In the genomic region with DNA sequence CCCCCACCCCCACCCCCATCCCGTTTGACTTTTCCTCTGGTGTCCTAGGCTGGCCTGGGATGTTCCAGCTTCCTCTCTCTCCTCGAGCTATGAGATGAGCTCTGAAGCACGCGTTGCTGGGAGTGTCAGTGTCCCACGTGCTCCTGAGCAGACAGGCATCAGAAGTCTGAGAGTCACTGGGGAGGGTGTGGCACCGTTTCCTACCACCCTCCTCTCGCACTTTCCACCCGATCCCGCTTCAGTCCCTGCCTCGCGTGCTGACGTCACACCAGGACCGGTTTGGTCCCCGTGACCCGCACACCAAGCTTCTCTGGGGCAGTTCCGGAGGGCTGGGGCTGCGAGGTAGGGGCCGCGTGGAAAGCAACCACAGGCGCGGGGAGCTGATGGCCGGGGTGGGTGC, we compare ENCODE assay signal across 8 mouse cellular contexts. TPM values are rescaled to one million over a fixed set of nuclear protein-coding genes. Genes with fewer than 3 reads are reported as not detected.
DNase-seq lines count a peak whose midpoint lies in the region; ATAC-seq lines count a peak whose summit lies in the region.

No protein-coding gene starts in this region.

- peaks cover 46% of the 10 kb centered on the region for H3K27me3 ChIP-seq in embryonic facial prominence, embryonic 10.5 days (replicated peaks; ENCODE audit: low read depth, poor library complexity, severe bottlenecking)
- H3K27me3 ChIP-seq in hindbrain, embryonic 13.5 days = peaks cover 37% of the 10 kb centered on the region

- peak overlapping the region; percentile 56 for H3K4me3 ChIP-seq in embryonic facial prominence, embryonic 10.5 days
- peak overlapping the region; percentile 32 for H3K4me3 ChIP-seq in hindbrain, embryonic 13.5 days

- H3K36me3 ChIP-seq in embryonic facial prominence, embryonic 10.5 days (replicated peaks) = no peaks in the 10 kb centered on the region
- H3K36me3 ChIP-seq in hindbrain, embryonic 13.5 days = no peaks in the 10 kb centered on the region

- peak overlapping the region; percentile 40 for H3K9ac ChIP-seq in hindbrain, embryonic 13.5 days

- under 1% methylated on average over 22 of the region's 22 CpGs for WGBS in embryonic facial prominence, embryonic 10.5 days
- 1% methylated on average over 22 of the region's 22 CpGs for WGBS in hindbrain, embryonic 13.5 days

- DNase-seq in right cerebral cortex, postnatal 25 days = peak; percentile 31
- no peak for DNase-seq in right cerebral cortex, postnatal 36 days (ENCODE audit: low spot score in 2 of 2)
- no peak for DNase-seq in embryonic facial prominence, embryonic 10.5 days (ENCODE audit: low spot score)
- DNase-seq in lung, adult 18-20 months = peak; percentile 75 to 76
- peak; percentile 33 for DNase-seq in neural tube, embryonic 10.5 days (ENCODE audit: extremely low spot score, low spot score)
- no peak for DNase-seq in cerebellum, adult 9-11 months
- no peak for DNase-seq in gastrocnemius, postnatal 4 days (ENCODE audit: low spot score in 2 of 2)

- H3K4me1 ChIP-seq in embryonic facial prominence, embryonic 10.5 days = peaks cover 17% of the 10 kb centered on the region
- peaks cover 8% of the 10 kb centered on the region for H3K4me1 ChIP-seq in hindbrain, embryonic 13.5 days (replicated peaks)

- 0 out of 2 replicates have a peak overlapping the region, but pooled peaks have one; percentile 60 for H3K27ac ChIP-seq in embryonic facial prominence, embryonic 10.5 days (replicated peaks)
- no peak overlapping the region for H3K27ac ChIP-seq in hindbrain, embryonic 13.5 days

- 0 out of 2 replicates have a peak, but pooled peaks have one; percentile 28 for ATAC-seq in hindbrain, embryonic 13.5 days (ENCODE audit: low FRiP score)

- H3K4me2 ChIP-seq in hindbrain, embryonic 13.5 days = peak overlapping the region; percentile 53

- H3K9me3 ChIP-seq in embryonic facial prominence, embryonic 10.5 days = 0 out of 2 replicates have a peak, but pooled peaks cover 4% of the 10 kb centered on the region
- H3K9me3 ChIP-seq in hindbrain, embryonic 13.5 days = no peaks in the 10 kb centered on the region

RNA-seq across cellular contexts. Expression of gene Amz1, which starts 11.4 kb away (rescaled TPM):
- polyA plus RNA-seq in embryonic facial prominence, embryonic 10.5 days (2016; fragmentation: Nextera tagmentation; extraction: Ambion mirVana) = 0.79 and 0.82 TPM in 2 replicates
- 2.2 and 2.7 TPM in 2 replicates for polyA plus RNA-seq in hindbrain, embryonic 13.5 days (2015; fragmentation: Nextera tagmentation; extraction: Ambion mirVana)
- under 1 TPM; 0.39 to 0.62 TPM for total RNA-seq in gastrocnemius, postnatal 4 days (2021)

RNA-seq across cellular contexts. Expression of gene Brat1, which starts 30.5 kb away (rescaled TPM):
- polyA plus RNA-seq in embryonic facial prominence, embryonic 10.5 days (2016; fragmentation: Nextera tagmentation; extraction: Ambion mirVana) = 22.8 and 24.9 TPM in 2 replicates
- polyA plus RNA-seq in hindbrain, embryonic 13.5 days (2015; fragmentation: Nextera tagmentation; extraction: Ambion mirVana) = 22.9 and 23.7 TPM in 2 replicates
- total RNA-seq in gastrocnemius, postnatal 4 days (2021) = 10 to 100 TPM; 13.9 to 14.2 TPM

RNA-seq across cellular contexts. Expression of gene Iqce, which starts 33.1 kb away (rescaled TPM):
- 27.4 and 28.2 TPM in 2 replicates for polyA plus RNA-seq in embryonic facial prominence, embryonic 10.5 days (2016; fragmentation: Nextera tagmentation; extraction: Ambion mirVana)
- 26.0 and 26.3 TPM in 2 replicates for polyA plus RNA-seq in hindbrain, embryonic 13.5 days (2015; fragmentation: Nextera tagmentation; extraction: Ambion mirVana)
- total RNA-seq in gastrocnemius, postnatal 4 days (2021) = 10 to 100 TPM; 14.5 to 15.0 TPM

Comparison
In these comparisons a context has a peak if more than half of its experiments do, and no peak if none do; other contexts are left out.
1. DNase-seq: peak in right cerebral cortex, postnatal 25 days (single experiment), lung, adult 18-20 months (2 of 2) and neural tube, embryonic 10.5 days (single experiment); none in right cerebral cortex, postnatal 36 days (0 of 2), embryonic facial prominence, embryonic 10.5 days (single experiment), cerebellum, adult 9-11 months (single experiment) and gastrocnemius, postnatal 4 days (0 of 2).